Mouse (Mus musculus) skeletal muscle tissue, adult 2 months (tissue): Measurements from ENCODE around the gene Dgkd.
A peak's percentile ranks its signal among the peaks of the same experiment; 100 is the strongest.
"Not testable (repeated sequence)": the region's sequence is repeated elsewhere in the genome, so short reads cannot be mapped to it uniquely, and the experiment has no call there.

Source experiments
- DNase-seq: peaks from one replicate; pipeline ENCODE4 v3.0.0-alpha.2; 2012; ENCODE audit warnings: low read depth, low spot score

Gene Dgkd

DNA sequence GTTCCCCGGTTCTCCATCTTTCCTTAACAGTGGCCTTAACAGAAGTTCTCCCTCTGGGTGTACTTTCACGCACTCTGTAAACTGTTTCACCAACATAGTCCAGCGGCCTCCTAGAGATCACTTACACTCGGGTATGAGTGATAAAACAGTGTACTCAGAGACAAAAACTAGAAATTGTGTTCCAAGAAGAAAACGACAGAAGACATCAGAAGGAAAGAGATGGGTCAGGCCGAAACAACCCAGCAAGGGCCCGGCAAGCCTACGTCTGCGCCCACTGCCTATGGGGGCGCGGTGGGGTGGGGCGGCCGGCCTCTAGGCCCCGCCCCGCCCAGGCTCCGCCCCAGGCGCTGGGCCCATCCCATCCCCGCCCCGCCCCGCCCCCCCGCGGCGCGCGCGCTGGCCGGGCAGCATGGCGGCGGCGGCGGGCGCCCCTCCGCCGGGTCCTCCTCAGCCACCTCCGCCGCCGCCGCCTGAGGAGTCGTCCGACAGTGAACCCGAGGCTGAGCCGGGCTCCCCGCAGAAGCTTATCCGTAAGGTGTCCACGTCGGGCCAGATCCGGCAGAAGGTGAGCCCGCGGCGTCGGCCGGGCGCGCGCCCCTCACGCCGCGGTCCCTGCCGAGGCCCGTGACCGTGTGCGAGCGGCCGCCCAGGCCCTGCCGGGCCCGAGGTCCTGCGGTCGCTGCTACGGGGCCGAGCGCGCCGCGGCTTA, at the start of gene Dgkd:
Gene Dgkd (plus strand): TSS at position 396 of the 709 bp plus-strand sequence.
- peak; percentile 61 for DNase-seq

DNA sequence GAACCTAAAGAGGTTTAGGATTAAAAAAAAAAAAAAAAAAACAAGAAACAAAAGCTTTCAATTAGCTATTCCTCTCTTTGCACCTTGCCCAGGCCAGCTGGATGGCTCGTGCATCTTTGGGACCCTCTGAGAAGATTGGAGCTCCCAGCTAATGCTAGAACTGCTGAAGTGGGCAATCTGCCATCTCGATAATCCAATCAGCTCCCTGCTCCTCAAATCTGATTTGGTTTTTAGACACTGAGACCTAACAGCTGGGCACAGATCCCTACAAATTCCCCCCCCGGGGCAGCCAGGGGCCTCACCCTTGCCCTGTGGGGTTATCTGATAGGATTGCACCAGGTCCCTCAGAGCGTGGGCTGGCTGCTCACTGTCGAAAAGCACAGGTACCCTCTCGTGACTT, 49.5 kb upstream of the Dgkd start, which contains the start of gene Sag:
Gene Sag (plus strand): TSS at position 105 of the 400 bp plus-strand sequence.
- no peak for DNase-seq

DNA sequence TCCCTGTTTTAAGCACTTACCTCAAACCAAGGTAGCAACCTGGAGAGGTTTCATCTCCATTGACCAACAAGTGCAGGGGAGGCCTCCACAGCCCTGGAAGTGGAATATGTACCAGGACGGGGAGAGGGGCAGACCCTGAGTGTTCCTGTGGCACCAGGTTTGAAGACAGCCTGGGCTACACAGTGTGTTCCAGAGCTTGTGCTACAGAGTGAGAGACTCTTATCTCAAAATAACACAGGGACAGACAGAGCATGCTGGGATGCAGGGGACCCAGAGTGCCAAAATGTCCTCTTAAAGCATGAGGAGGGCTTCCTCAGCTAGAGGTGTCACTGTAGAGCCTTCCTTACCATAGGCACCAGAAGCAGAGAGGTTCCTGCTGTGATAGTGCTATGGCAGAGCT, 45.3 kb upstream of the Dgkd start:
- no peak for DNase-seq

DNA sequence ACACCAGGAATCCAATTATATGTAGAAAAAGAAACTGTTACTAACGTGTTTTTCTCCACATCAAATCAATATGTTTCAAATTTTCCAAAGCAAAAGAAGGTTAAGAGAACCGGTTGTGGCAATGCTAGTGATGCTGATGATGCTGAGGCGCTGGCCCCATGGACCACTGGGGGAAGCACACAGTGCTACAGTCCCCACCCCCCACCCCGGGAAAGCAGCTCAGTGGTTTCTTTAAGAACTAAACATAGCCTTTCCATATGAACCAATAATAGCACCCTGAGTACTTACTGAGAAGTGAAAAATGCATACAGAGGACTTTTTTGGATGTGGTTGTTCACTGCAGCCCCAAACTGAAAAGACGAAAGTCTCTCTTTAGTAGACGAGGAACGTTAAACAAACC, 41.7 kb upstream of the Dgkd start:
- no peak for DNase-seq

DNA sequence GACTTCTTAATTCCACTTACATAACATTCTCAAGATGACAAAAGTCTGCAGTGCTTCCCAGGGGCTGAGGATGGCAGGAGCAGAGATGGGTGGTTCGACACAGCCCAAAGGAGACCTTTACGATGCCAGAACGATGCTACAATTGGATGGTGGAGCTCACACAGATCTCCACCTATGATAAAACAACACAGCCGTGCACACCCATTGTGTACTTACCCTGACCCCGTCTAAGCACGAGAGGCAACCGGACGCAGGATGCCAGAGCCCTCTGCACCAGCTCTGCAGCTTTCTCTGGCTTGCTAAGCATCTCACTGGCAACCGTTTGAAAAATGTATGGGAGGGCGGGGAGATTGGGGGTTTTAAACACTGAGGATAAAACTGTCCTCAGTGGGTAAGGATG, 41.0 kb upstream of the Dgkd start:
- DNase-seq = no peak

DNA sequence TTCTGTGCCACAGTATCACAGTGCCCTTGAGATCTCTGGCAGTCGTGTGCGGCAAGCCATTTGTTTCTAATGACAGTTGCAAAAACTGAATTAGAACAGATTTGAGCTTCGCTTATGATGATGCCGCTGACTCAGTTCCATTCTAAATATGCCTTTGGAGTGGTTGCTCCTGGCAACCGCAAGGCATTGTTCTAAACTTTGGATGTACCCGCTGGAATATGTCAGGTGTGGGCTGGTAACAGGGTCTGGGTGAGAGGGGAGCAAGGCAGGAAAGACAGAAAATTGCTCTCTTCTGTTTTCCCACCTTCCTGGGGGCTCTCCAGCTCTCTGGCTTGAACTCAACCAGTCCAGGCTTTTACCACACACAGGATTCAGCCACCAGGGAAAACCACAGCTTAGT, 39.9 kb upstream of the Dgkd start:
- DNase-seq = no peak

DNA sequence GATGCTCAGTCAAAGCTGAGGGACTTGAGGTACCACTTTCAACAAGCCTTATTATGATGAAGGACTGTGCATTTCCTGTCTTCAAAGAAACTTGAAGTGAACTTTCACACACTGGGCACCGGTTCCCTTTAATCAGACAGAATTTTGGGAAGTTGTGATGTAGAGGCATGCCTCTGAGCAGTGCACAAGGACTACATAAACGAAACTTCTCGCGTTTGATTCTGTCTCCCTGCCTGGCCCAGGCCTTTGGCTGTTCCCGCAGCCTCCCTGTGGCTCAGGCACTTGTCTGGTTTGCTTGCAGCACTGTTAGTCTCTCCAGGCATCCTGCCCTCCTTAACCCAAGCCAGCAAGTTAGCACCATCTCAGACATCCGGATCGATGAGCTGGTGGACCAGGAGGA, 39.4 kb upstream of the Dgkd start:
- no peak for DNase-seq

- DNase-seq = no peak
These were observed 28.6 kb upstream of the Dgkd start for GRCm38 (mm10) chr1:87824420-87824995.

- DNase-seq = no peak
These were observed 27.8 kb upstream of the Dgkd start for GRCm38 (mm10) chr1:87825281-87825680.

DNA sequence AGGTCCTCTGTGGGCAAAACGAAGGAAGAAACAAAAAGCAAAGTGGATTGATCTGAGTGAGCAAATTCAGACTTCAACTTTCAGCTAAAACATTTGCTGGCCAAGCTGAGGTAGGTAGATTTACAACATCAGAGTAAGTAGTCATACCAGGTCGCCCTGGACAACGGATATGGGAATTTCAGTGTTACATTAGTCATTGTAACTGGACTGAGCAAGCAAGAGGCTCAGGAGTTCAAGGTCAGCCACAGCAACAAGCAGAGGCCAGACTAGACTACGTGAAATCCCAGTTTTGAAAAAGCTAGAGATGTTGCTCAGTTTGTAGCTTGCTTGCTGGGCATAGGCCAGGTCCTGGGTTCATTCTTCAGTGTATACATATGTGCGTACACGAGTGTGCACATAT, 27.1 kb upstream of the Dgkd start:
- DNase-seq = no peak

DNA sequence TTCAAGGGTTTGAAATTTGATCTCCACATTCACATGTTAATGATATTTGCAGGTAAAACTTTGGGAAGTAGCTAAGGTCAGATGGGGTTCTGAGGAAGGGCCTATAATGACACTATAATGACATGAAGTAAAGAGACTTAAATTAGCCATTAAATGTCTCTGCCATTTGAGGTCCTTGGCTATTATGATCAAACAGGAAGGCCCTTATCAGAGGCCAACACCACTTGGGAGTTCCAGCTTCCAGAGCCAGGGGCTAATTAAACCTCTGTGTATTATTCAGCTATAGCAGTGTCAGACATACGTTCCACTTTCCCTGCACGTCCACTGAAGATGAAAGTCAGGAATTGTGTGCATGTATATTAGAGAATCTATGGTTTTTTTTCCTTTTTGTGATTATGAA, 26.6 kb upstream of the Dgkd start:
- no peak for DNase-seq

GRCm38 (mm10) chr1:87827476-87827875, 25.6 kb upstream of the Dgkd start:
- DNase-seq = not testable (repeated sequence)

DNA sequence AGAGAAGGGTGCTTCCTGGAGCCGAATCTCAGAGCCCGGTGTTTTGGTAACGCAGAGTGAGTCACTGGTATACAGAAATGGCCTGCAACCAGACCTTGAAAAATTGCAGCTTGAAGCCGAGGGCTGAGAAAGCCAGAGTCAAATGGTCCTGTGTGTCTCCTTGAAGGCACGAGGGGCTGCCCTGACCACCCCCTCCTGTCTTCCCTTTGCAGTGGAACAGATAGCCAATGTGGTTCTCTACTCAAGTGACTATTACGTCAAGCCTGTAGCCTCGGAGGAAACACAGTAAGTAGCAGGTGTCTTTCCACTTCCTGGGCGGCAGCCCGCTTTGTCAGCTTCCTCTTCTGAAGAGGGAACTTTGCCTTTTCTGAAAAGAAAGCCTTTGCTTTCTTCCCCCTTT, 24.9 kb upstream of the Dgkd start:
- peak; percentile 78 for DNase-seq

DNA sequence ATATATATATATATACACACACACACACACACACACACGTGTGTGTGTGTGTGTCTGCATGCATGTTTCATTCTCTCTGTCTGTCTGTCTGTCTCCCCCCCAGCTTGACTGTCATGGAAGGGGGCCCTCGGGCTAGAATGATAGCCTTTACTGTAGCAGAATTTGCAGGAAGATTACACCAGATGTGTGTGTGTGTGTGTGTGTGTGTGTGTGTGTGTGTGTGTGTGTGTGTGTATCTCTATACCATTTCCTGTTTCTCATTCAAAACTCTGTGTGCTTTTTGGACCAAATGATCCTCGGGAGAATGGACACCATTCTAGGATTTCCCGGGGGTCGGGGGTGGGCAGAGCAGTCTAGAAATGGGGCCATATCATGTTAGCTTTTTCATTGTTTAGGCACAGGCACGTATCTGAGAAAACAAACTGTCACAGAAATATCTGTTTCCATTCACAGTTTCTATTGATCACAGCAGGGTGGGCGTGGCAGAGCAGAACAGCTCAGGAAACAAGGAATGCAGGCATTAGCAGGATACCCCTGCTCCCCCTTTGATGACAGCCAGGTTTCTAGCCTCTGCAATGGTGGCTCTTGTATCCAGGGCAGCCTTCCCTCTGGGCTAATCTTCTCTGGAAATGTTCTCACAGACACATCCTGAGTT, 24.0 kb upstream of the Dgkd start:
- DNase-seq = no peak

- peak; percentile 39 for DNase-seq
These were observed 23.4 kb upstream of the Dgkd start for GRCm38 (mm10) chr1:87829621-87830211.

DNA sequence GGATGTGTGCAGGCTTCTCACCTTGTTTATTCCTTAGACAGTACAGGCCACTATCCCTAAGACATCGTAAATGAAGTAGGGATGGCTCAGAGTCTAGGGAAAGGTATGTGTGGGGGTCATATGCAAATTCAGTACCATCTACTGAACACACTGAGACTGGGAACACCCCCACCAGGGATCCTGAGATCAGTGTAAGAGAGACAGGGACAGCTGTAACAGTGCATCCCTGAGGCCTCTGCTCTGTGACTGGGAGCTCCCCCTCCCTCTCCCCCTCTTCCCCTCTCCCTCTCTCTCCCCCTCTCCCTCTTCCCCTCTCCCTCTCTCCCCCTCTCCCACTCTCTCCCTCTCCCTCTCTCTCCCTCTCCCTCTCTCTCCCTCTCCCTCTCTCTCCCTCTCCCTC, 16.6 kb upstream of the Dgkd start:
- no peak for DNase-seq

DNA sequence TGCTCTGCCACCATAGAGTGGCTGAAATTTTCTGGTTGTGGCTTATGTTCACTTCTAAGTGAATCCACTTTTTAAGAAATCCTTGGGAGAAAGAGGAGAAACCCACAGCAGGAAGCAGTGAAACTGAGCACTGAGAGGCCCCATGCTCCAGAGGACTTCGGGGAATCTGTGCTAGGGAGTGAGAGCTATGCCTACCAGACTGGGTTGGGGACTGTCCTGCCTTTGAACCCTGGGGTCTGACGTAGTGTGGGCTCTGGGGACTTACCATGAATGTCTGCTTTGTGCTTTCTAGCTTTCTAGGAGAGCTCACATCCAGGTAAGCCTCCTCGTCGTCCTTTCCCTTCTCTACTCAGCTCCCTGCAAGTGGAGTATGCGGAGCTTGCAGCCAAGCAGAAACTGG, 16.1 kb upstream of the Dgkd start:
- no peak for DNase-seq

- no peak for DNase-seq
These were observed 12.5 kb upstream of the Dgkd start for GRCm38 (mm10) chr1:87840411-87841208.

DNA sequence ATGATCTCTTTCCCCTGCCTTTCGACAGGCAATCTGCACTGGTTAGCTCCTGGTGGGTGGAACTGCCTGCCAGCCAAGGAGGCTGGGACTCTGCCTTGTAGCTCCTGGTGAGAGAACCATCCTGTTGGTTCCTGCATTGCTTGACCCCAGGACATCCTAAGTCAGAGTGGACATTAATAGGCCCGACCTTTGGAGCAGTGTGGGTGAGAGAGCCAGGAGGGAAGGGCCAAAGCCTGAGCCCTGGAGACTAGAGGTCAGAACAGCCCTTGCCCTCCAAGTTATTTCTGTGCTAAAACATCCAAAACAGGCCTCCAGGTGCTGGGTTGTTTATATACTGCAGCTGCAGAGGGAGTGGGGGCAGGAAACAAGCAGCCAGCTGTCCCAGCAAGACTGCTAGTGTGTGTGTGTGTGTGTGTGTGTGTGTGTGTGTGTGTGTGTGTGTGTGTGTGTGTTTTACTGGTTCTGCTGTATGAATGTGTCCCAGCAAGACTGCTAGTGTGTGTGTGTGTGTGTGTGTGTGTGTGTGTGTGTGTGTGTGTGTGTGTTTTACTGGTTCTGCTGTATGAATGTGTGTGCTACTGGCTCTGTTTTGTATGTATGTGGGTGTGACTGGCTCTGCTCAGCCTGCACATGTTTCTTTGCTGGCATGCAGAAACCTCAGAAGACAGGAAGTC, 6.1 kb upstream of the Dgkd start:
- peak; percentile 84 for DNase-seq

GRCm38 (mm10) chr1:87847475-87848168, 5.5 kb upstream of the Dgkd start:
- DNase-seq = no peak
